Mouse (Mus musculus) neutrophil, adult 5-6 weeks (primary cell): ENCODE data around the gene Hibadh. TPM values are rescaled to one million over a fixed set of nuclear protein-coding genes. Genes with fewer than 3 reads are reported as not detected.

Experiments used
- ATAC-seq: fragments of 151-379, 151-347 bp; 2 replicates; pipeline ENCODE4 v1.8.0; 2017; ENCODE audit warnings: mild to moderate bottlenecking, moderate TSS enrichment; ENCODE audit not compliant: insufficient number of reproducible peaks, poor library complexity, low FRiP score, severe bottlenecking; ENCODE audit errors: extremely low read depth
- total RNA-seq: library from RNA; stranded (forward); fragments of 200-1000 nt; gene quantifications from 2 replicates; pipeline ENCODE4 v1.2.3, GENCODE M21; 2017

Hibadh gene
- total RNA-seq, 1 experiment from 2014 or later, result 33.5 TPM

DNA sequence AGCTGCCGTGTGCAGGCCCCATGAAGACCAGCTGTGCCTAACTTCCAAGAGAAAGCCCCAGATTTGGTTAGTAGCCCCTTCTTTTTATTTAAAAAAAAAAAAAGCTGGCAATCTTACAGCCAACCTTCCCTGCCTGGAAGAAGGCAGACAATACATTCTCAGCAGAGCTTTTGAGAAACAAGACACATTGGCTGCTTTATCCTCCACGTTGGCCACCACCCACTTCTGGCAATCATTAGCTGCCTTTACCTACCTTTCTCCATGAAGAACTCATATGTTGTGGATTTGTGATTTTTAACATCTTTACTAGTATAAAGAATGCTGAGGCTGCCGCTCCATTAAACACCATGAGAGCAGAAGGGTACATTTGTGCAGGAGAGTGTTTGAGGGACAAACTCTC, 131.4 kb downstream of the Hibadh start:
- no peak for ATAC-seq

DNA sequence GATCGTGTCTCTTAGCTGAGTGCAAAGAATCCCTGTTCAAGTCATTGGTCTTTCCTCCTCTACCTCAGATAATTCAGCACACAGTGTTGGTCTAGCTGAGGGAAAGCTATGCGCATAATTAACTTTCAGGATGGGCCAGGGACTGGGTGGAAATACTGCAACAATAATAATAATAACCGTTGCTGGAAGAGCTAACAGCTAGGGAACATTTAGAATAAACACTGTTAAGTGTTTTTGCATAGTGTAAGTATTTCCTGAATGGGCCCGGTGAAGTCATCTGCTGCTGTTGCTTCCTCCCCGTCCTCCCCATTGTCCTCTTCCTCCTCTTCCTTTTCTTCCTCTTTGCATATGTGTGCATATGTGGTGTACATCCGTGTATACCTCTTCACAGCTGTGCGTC, 132.2 kb downstream of the Hibadh start:
- ATAC-seq, result no peak

DNA sequence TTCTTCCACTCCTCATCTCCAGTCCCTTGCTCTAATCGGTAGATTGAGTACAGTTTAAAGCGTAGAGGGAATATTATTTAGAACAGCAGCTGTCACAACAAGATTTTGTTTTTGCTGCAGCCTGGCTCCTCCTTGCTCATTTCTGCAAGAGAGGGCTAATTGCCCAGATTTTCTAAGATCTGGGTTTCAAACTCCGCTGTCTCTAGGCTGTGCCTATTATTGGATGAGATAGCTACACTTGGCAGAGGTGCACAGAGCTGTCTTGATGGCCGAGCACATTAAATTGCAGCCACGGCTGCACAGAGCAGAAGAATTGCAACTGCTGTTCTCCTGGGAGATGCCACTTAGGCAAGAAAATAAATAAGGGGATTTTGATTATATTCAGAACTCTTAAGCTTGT, 133.0 kb downstream of the Hibadh start:
- no peak for ATAC-seq

DNA sequence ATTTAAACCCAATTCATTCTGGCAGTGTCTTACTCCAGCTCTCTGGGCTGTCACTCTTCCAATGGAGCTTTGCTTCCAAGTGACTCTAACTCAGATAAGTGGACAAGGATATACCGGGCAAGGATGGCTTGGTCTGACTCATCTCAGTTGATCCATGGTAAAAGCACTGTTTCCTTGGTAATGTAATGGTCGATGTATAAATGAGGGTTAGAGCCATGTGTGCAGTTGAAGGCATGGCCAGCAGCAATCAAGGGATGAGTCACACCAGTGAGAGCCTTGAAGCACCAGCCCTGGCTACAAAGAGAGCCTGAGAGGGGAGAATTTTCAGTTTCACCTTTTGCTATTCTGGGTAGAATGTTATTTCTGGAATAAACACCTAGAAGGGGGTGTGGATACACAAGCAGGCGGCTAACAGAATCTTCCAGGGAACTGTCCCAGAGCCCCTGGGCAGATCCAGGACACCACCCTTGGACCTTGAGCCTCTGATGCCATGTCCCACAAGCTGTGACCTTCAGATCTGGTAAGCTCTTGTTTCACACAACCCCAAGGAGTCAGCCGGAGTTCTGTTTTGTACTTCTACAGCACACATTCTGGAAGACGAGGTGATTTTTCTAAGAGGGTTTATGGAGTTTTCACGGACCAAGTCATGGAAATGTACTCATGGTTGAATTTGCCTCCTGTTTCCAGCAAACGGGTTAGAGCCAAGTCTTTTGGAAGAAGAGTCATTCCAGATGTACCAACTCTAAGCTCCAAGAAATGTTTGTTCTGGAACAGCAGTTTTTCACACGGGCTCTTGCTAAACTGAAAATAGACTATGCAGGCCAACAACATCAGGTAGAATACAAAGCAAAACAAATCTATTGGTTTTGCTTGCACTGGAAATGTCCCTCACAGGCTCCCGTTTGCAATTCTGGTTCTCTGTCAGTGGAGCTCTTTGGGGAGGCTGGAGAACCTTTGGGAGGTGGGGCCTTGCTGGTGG, 134.1 kb downstream of the Hibadh start:
- no peak for ATAC-seq

DNA sequence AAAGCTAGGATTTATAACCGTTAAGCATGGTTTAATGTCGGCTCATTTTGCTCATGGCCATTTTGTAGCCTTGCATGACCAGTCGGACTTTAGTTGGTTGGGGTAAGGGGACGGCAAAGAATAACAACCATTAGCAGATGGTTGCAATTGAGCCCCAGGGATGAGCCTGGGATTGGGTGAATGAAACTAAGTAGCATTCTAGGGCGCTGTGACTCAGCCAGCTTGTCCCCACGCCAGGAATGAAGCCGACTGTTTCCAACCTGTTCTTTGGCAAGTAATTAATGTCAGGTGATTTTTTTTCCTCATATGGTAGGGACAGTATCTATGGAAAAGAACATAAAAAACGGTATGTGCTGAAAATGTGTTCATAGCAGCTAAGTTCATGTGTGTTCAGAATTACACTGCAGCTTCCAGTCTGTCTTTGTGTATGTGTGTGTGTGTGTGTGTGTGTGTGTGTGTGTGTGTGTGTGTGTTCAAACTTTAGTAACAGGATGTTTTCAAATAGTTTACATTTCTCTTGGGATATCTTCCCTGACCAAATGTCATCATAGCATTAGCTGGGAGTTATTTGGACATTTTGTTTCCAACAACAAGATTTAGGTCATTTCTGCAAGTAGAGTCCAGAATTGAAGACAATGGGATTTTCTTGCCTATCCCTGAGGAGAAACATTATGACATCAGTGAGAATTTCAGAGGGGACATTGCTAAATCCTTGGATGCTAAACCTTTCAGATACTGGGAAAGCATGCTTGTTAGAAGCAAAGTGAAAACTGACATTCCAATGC, 135.3 kb downstream of the Hibadh start:
- ATAC-seq, result no peak

DNA sequence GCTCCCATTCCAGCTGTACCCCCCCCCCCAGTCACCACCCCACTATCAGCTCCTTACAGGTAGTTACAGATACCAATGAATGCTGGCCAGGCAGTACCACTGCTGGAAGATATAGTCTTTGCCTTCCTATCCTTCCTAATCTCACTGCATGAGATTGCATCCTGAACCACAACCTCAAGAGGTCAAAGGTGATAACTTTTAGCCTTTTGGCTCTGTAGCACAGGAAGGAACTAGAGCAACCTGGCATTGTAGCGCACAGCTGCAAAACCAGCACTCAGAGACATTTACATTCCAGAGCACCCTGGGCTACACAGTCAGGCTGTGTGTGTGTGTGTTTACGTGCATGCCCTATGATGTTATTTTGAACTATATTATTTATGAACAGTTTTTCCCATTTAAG, 137.2 kb downstream of the Hibadh start:
- no peak for ATAC-seq

DNA sequence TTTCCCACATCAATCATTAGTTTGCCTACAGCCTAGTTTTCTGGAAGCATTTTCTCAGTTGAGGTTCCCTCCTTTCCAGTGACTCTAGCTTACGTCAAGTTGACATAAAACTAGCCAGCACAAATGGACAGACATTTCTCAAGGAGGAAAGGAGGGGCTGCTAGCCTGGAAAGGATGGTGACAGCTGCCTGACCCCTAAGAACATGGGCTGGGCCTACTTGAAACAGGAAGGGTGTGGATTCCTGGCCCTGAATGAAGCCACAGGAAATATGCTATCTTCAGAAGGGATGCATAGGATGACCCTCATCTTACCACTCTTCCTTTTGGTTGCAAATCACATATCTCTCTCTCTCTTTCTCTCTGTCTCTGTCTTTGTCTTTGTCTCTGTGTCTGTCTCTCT, 138.7 kb downstream of the Hibadh start:
- ATAC-seq, result no peak

Other genes with a start within 250 kb of the Hibadh start
- 421 and 471 TPM in 2 replicates for gene Tax1bp1, start 73.3 kb upstream of the Hibadh start, total RNA-seq